ENCODE assay signal across 7 mouse cellular contexts in the genomic region with DNA sequence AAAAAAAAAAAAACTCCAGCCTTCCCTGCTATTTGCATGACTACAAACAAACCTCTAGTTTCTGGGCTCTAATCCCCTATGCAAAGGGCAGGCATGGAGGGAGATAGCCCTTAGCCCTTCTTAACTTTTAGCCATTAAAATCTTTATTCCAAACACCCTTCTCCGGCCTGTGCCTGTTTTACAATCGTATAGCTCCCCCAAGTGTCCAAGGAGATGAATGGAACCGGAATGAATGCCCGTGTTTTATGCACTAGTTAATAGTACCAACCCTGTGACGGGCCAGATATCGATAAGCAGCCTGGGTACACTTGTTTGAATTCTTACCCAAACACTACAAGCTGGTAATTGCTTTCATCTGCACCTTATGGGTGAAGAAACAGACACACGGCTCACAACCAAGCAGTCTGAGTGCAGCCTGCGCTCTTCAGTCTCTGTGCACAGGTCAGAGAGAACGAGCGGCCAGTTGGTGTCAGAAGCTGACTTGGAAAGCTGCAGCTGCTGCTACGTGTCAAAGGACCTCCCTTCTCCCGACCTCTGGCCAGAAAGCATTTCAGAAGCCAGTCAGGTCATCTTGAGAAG.
DNase-seq lines count a peak whose midpoint lies in the region; TF ChIP-seq lines count a peak whose summit lies in the region.

No protein-coding gene starts in this region.

- TF ChIP-seq CTCF in C2C12 (IDR thresholded peaks at IDR 0.05; ENCODE audit: control insufficient read depth, insufficient read depth, insufficient read length): peak; percentile 16

- peak; percentile 16 for DNase-seq in ES-E14 (ENCODE audit: low read depth, low spot score)
- peak; percentile 22 for DNase-seq in embryonic facial prominence, embryonic 10.5 days (ENCODE audit: low spot score)
- DNase-seq in heart, postnatal 36 days: peak; percentile 23 to 32
- DNase-seq in layer of hippocampus, postnatal 25 days (ENCODE audit: extremely low spot score in 1 of 2, low spot score in 1 of 2): peak; percentile 23 to 24
- DNase-seq in midbrain, embryonic 10.5 days (ENCODE audit: low spot score): peak; percentile 29
- DNase-seq in natural killer cell, adult 2 months (ENCODE audit: low spot score in 2 of 2): no peak

- H3K79me2 ChIP-seq in C2C12 (ENCODE audit: control insufficient read depth, insufficient read depth): no peaks in the 10 kb centered on the region

- H3K9ac ChIP-seq in ES-E14 (ENCODE audit: insufficient read depth, low read depth, low read length, poor library complexity, severe bottlenecking): no peak overlapping the region

- in situ Hi-C loops in ES-E14 (cut with MboI; ENCODE audit: low sequenced_read_pairs in 2 of 2, unreplicated experiment in 2 of 2): no loop called here

- H3K27me3 ChIP-seq in C2C12 (ENCODE audit: control insufficient read depth, insufficient read depth, insufficient read length): no peaks in the 10 kb centered on the region
- H3K27me3 ChIP-seq in embryonic facial prominence, embryonic 10.5 days (replicated peaks; ENCODE audit: low read depth, poor library complexity, severe bottlenecking): no peaks in the 10 kb centered on the region
- H3K27me3 ChIP-seq in midbrain, embryonic 10.5 days (ENCODE audit: low read depth, poor library complexity, severe bottlenecking): no peaks in the 10 kb centered on the region

- H3K4me3 ChIP-seq in C2C12 (ENCODE audit: insufficient read depth, poor library complexity, severe bottlenecking) (no peak overlapping the region), ES-E14 (ENCODE audit: insufficient read depth in 1 of 2, low read depth in 1 of 2, low read length in 2 of 2, poor library complexity in 1 of 2, severe bottlenecking in 1 of 2) (no peak overlapping the region)
- H3K4me3 ChIP-seq in embryonic facial prominence, embryonic 10.5 days: no peak overlapping the region
- H3K4me3 ChIP-seq in midbrain, embryonic 10.5 days: no peak overlapping the region

- 31% methylated on average over 12 of the region's 12 CpGs for WGBS in embryonic facial prominence, embryonic 10.5 days
- WGBS in midbrain, embryonic 10.5 days: 41% methylated on average over 12 of the region's 12 CpGs

- H3ac ChIP-seq in C2C12 (ENCODE audit: control insufficient read depth, insufficient read length, low read depth): no peak overlapping the region

- intact Hi-C loops in heart, postnatal 36 days (cut with DNase I): loop anchor here (2.0 to 10.0 kb wide), 4 partner anchors 147 to 694 kb away; no protein-coding TSS in a partner anchor

- H3K79me3 ChIP-seq in C2C12 (ENCODE audit: low read depth): peaks cover 1% of the 10 kb centered on the region

- no peak overlapping the region for H3K27ac ChIP-seq in ES-E14 (ENCODE audit: insufficient read depth, low read depth, low read length, poor library complexity, severe bottlenecking)
- H3K27ac ChIP-seq in embryonic facial prominence, embryonic 10.5 days (replicated peaks): no peak overlapping the region
- no peak overlapping the region for H3K27ac ChIP-seq in midbrain, embryonic 10.5 days (replicated peaks)

- no peaks in the 10 kb centered on the region for H3K36me3 ChIP-seq in C2C12 (ENCODE audit: control insufficient read depth, insufficient read depth)
- H3K36me3 ChIP-seq in ES-E14 (ENCODE audit: control insufficient read depth, insufficient read depth, low read length, poor library complexity, severe bottlenecking): no peaks in the 10 kb centered on the region
- H3K36me3 ChIP-seq in embryonic facial prominence, embryonic 10.5 days (replicated peaks): no peaks in the 10 kb centered on the region
- H3K36me3 ChIP-seq in midbrain, embryonic 10.5 days: no peaks in the 10 kb centered on the region

- no peaks in the 10 kb centered on the region for H3K9me3 ChIP-seq in ES-E14 (ENCODE audit: control insufficient read depth, insufficient read depth, low read depth, low read length)
- no peaks in the 10 kb centered on the region for H3K9me3 ChIP-seq in embryonic facial prominence, embryonic 10.5 days
- H3K9me3 ChIP-seq in midbrain, embryonic 10.5 days (replicated peaks): no peaks in the 10 kb centered on the region

- H3K4me1 ChIP-seq in ES-E14 (ENCODE audit: control insufficient read depth in 2 of 2, insufficient read depth in 2 of 2, low read length in 2 of 2, poor library complexity in 1 of 2): no peaks in the 10 kb centered on the region
- H3K4me1 ChIP-seq in embryonic facial prominence, embryonic 10.5 days: no peaks in the 10 kb centered on the region
- no peaks in the 10 kb centered on the region; the same call in 1 of the 2 replicates for H3K4me1 ChIP-seq in midbrain, embryonic 10.5 days

TF ChIP-seq in C2C12, 6 proteins besides CTCF, POLR2A, EP300 and RAD21:
- TF ChIP-seq MAX (IDR thresholded peaks at IDR 0.05) (no peak), MYOD1 (IDR thresholded peaks at IDR 0.05; ENCODE audit: control insufficient read depth, insufficient read length, low read depth) (peak; percentile 2), CEBPB (IDR thresholded peaks at IDR 0.05; ENCODE audit: low read depth) (no peak), FOSL1 (IDR thresholded peaks at IDR 0.05; ENCODE audit: insufficient read depth, low read length, poor library complexity, severe bottlenecking) (no peak), USF1 (IDR thresholded peaks at IDR 0.05; ENCODE audit: low read depth) (no peak)

TF ChIP-seq in ES-E14, 5 proteins besides CTCF, POLR2A, EP300 and RAD21:
- TF ChIP-seq ZC3H11A (IDR thresholded peaks at IDR 0.05; ENCODE audit: borderline replicate concordance, low read depth, low read length) (peak; percentile 26; the same call in 1 of the 2 replicates), HCFC1 (IDR thresholded peaks at IDR 0.05; ENCODE audit: borderline replicate concordance, insufficient read depth, low read length) (no peak)

Comparison
In these comparisons a context has a peak if more than half of its experiments do, and no peak if none do; other contexts are left out.
1. DNase-seq: peak in ES-E14 (single experiment), embryonic facial prominence, embryonic 10.5 days (single experiment), heart, postnatal 36 days (2 of 2), layer of hippocampus, postnatal 25 days (2 of 2) and midbrain, embryonic 10.5 days (single experiment); none in natural killer cell, adult 2 months (0 of 2).